Mouse (Mus musculus) left cerebral cortex, postnatal 4 days (tissue): Measurements from ENCODE around the gene Folr1. TPM values are rescaled to one million over a fixed set of nuclear protein-coding genes. Genes with fewer than 3 reads are reported as not detected.

Experiments
- DNase-seq: peaks from one replicate; pipeline ENCODE4 v3.0.0-alpha.2; 2022
- intact Hi-C: fragments of 180-260 bp; cut with DNase I; formaldehyde crosslinking; loops from one replicate; pipeline ENCODE4 v1.15.1; 2025
- total RNA-seq, 2 experiments: library from RNA; stranded (reverse); gene quantifications; 2 replicates each; pipeline ENCODE4 v1.2.3; 2021

Gene Folr1
- total RNA-seq, 2 experiments from 2014 or later = 0.40 to 1.4 TPM

- intact Hi-C loops = no loop called here
- DNase-seq = no peak
These were observed 1.5 kb downstream of the Folr1 start for GRCm38 (mm10) chr7:101869163-101869500.

- DNase-seq = no peak
- intact Hi-C loops = no loop called here
These were observed 2.1 kb downstream of the Folr1 start for GRCm38 (mm10) chr7:101868241-101869162.

- no peak for DNase-seq
- intact Hi-C loops = no loop called here
These were observed 3.1 kb downstream of the Folr1 start for GRCm38 (mm10) chr7:101867482-101867881.

GRCm38 (mm10) chr7:101866491-101867265 is 3.9 kb downstream of the Folr1 start:
- intact Hi-C loops = no loop called here
- DNase-seq = no peak

- no peak for DNase-seq
- intact Hi-C loops = no loop called here
These were observed 7.2 kb downstream of the Folr1 start, which contains the start of gene Anapc15 for GRCm38 (mm10) chr7:101863415-101863814. Anapc15 (plus strand) TSS chr7:101863715.

GRCm38 (mm10) chr7:101862291-101862690 is 8.3 kb downstream of the Folr1 start:
- intact Hi-C loops = no loop called here
- no peak for DNase-seq

GRCm38 (mm10) chr7:101860978-101861377 is 9.6 kb downstream of the Folr1 start:
- DNase-seq = no peak
- intact Hi-C loops = no loop called here

GRCm38 (mm10) chr7:101858362-101858761 is 12.2 kb downstream of the Folr1 start:
- intact Hi-C loops = no loop called here
- DNase-seq = no peak

- intact Hi-C loops = no loop called here
- no peak for DNase-seq
These were observed 13.5 kb downstream of the Folr1 start, which contains the start of gene Folr2 for GRCm38 (mm10) chr7:101857094-101857493. Folr2 (minus strand) TSS chr7:101857194.

GRCm38 (mm10) chr7:101853816-101854215 is 16.8 kb downstream of the Folr1 start:
- no peak for DNase-seq
- intact Hi-C loops = no loop called here

- DNase-seq = no peak
- intact Hi-C loops = no loop called here
These were observed 17.7 kb downstream of the Folr1 start for GRCm38 (mm10) chr7:101852846-101853245.

- intact Hi-C loops = no loop called here
- DNase-seq = no peak
These were observed 18.9 kb downstream of the Folr1 start for GRCm38 (mm10) chr7:101851689-101852088.

- intact Hi-C loops = no loop called here
- no peak for DNase-seq
These were observed 22.7 kb downstream of the Folr1 start for GRCm38 (mm10) chr7:101847934-101848333.

- no peak for DNase-seq
- intact Hi-C loops = no loop called here
These were observed 26.4 kb downstream of the Folr1 start for GRCm38 (mm10) chr7:101844186-101844585.

- peak; percentile 67 for DNase-seq
- intact Hi-C loops = no loop called here
These were observed 32.7 kb downstream of the Folr1 start, which contains the start of gene Inppl1 for GRCm38 (mm10) chr7:101837606-101838471. Inppl1 (minus strand) TSS chr7:101838229.

- intact Hi-C loops = no loop called here
- no peak for DNase-seq
These were observed 33.4 kb downstream of the Folr1 start for GRCm38 (mm10) chr7:101837154-101837605.

- DNase-seq = peak; percentile 76
- intact Hi-C loops = no loop called here
These were observed 34.1 kb downstream of the Folr1 start for GRCm38 (mm10) chr7:101836271-101837153.

GRCm38 (mm10) chr7:101835457-101836109 is 35.0 kb downstream of the Folr1 start:
- intact Hi-C loops = no loop called here
- DNase-seq = no peak

- intact Hi-C loops = no loop called here
- no peak for DNase-seq
These were observed 35.7 kb downstream of the Folr1 start for GRCm38 (mm10) chr7:101834903-101835302.
